Mouse (Mus musculus): ENCODE measurements around the gene Rnf32. TPM values are rescaled to one million over a fixed set of nuclear protein-coding genes. Genes with fewer than 3 reads are reported as not detected.

Gene Rnf32
- 9.0 TPM for polyA plus RNA-seq (2017; shearing (Covaris generic))

DNA sequence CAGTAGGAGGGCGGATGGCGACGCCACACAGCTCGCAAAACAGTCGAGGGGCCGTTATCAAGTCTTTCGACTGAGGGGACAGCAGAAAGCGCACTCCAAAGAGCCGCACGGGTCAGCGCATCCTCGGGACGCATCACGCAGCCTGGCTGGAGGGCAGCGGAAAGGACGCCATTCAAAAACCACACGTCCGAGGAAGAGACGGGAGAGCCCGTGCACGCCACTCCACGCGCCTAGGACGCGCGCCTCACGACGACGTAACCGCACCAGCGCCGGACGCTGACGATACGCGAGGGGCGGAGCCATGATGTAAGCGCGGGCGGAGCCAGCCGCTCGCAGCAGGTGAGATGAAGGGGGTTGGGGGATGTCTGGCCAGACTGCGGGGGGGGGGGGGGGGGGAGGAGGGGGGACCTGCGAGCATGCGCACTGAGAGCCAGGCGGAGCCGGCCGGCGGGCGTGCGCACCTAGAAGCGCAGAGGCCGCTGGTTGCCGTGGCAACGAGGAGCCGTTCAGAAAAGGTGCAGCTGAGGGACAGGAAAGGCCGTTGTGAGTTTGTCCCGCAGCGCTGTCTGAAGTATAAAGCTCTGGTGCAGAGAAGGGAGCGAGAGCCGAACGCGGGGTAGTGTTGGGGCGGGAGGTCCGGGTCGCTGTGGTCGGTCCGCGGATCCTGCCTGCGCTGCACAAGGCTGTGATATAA is at the start of gene Rnf32:
Gene Rnf32 (plus strand): TSS at position 423 of the 694 bp plus-strand sequence.

Other genes starting within 250 kb of the Rnf32 start
- 2.4 TPM for gene Lmbr1, start 182.4 kb downstream of the Rnf32 start, polyA plus RNA-seq (2017; shearing (Covaris generic))
- 37.0 TPM for gene Nom1, start 238.7 kb downstream of the Rnf32 start, polyA plus RNA-seq (2017; shearing (Covaris generic))

Measured in naive thymus-derived CD4-positive, alpha-beta T cell, adult 5 months (primary cell).